Mouse (Mus musculus) stomach, embryonic 14.5 days (tissue): Measurements from ENCODE around the gene Dus4l. TPM values are rescaled to one million over a fixed set of nuclear protein-coding genes. Genes with fewer than 3 reads are reported as not detected.

Experiments
- ATAC-seq: fragments of 200-750 bp; cut with Nextera tagmentation; 2 replicates; pipeline ENCODE4 v1.8.0; 2017; ENCODE audit warnings: low read depth, moderate TSS enrichment; ENCODE audit not compliant: insufficient number of reproducible peaks, insufficient read depth, low FRiP score
- H3K27ac ChIP-seq: fragments of 300-500 bp; sonication (generic); 2 replicates; pipeline ENCODE4 v1.5.1; 2014; ENCODE audit warnings: mild to moderate bottlenecking, low read length, moderate library complexity, mixed read lengths
- H3K27me3 ChIP-seq: fragments of 300-500 bp; sonication (generic); 2 replicates; pipeline ENCODE4 v1.6.1; 2014; ENCODE audit warnings: low read length, control low read depth, mixed read lengths; ENCODE audit not compliant: control insufficient read depth, insufficient read depth
- H3K36me3 ChIP-seq: fragments of 300-500 bp; sonication (generic); 2 replicates; pipeline ENCODE4 v1.6.1; 2014; ENCODE audit warnings: mild to moderate bottlenecking, control low read depth, low read length, moderate library complexity, mixed read lengths; ENCODE audit not compliant: control insufficient read depth, insufficient read depth
- H3K4me1 ChIP-seq: fragments of 300-500 bp; sonication (generic); 2 replicates; pipeline ENCODE4 v1.6.1; 2014; ENCODE audit warnings: low read length, control low read depth, mixed read lengths; ENCODE audit not compliant: control insufficient read depth, insufficient read depth
- H3K4me2 ChIP-seq: fragments of 300-500 bp; sonication (generic); replicated peaks from 2 replicates; pipeline ENCODE4 v1.6.1; 2014; ENCODE audit warnings: low read depth, low read length, control low read depth
- H3K4me3 ChIP-seq: fragments of 300-500 bp; sonication (generic); 2 replicates; pipeline ENCODE4 v1.5.1; 2014; ENCODE audit warnings: low read depth, low read length, control low read depth
- H3K9ac ChIP-seq: fragments of 300-500 bp; sonication (generic); replicated peaks from 2 replicates; pipeline ENCODE4 v1.6.1; 2014; ENCODE audit warnings: low read depth, mild to moderate bottlenecking, control low read depth, low read length, moderate library complexity, mixed read lengths
- H3K9me3 ChIP-seq: fragments of 300-500 bp; sonication (generic); 2 replicates; pipeline ENCODE4 v1.6.1; 2016; ENCODE audit warnings: low read depth, low read length, control low read depth; ENCODE audit not compliant: control insufficient read depth
- whole genome bisulfite sequencing: fragments of 180-500 bp; shearing (Covaris S2); extraction: QIAGEN DNeasy Blood & Tissue Kit; methylation state at CpG from one replicate; pipeline ENCODE4 v1.1.7; 2014; 5-methylcytosine and 5-hydroxymethylcytosine counted together
- polyA plus RNA-seq: library from polyadenylated mRNA; unstranded; fragments of >200 nt; fragmentation: Nextera tagmentation; extraction: Ambion mirVana; gene quantifications from 2 replicates; pipeline ENCODE4 v1.2.1, GENCODE M21; 2014

The Dus4l gene
- polyA plus RNA-seq, result 10.7 and 18.3 TPM in 2 replicates

- H3K27ac ChIP-seq, result peak within 1 kb of the TSS; percentile 87
- no peaks in the 10 kb centered on the region for H3K36me3 ChIP-seq
- H3K9me3 ChIP-seq, result no peaks in the 10 kb centered on the region
- peak; percentile 97 for ATAC-seq
- peak within 1 kb of the TSS; percentile 67 for H3K4me2 ChIP-seq
- H3K9ac ChIP-seq, result peak within 1 kb of the TSS; percentile 73
- WGBS, result under 1% methylated on average over 47 of the region's 47 CpGs
- peak within 1 kb of the TSS; percentile 79 for H3K4me3 ChIP-seq
- H3K4me1 ChIP-seq, result peaks cover 8% of the 10 kb centered on the region; the same call in 1 of the 2 replicates
- no peaks in the 10 kb centered on the region for H3K27me3 ChIP-seq
Observed at GRCm38 (mm10) chr12:31654197-31654964, at the start of gene Dus4l, which contains the start of gene Cog5. TSS of gene Dus4l (minus strand) at chr12:31654826. TSS of gene Cog5 (plus strand) at chr12:31654869.

GRCm38 (mm10) chr12:31703904-31704303, 49.3 kb upstream of the Dus4l start:
- Histone ChIP-seq H3K27me3 (no peaks in the 10 kb centered on the region), H3K9ac (no peak overlapping the region), H3K36me3 (no peaks in the 10 kb centered on the region), H3K4me1 (no peaks in the 10 kb centered on the region), H3K4me2 (no peak overlapping the region), H3K27ac (no peak overlapping the region), H3K4me3 (no peak overlapping the region), H3K9me3 (no peaks in the 10 kb centered on the region)
- WGBS, result 79% methylated on average over 6 of the region's 6 CpGs
- no peak for ATAC-seq

- no peaks in the 10 kb centered on the region for H3K36me3 ChIP-seq
- H3K4me2 ChIP-seq, result no peak overlapping the region
- ATAC-seq, result no peak
- no peaks in the 10 kb centered on the region for H3K4me1 ChIP-seq
- no peak overlapping the region for H3K9ac ChIP-seq
- WGBS, result 64% methylated on average over 5 of the region's 5 CpGs
- no peaks in the 10 kb centered on the region for H3K27me3 ChIP-seq
- H3K27ac ChIP-seq, result no peak overlapping the region
- 0 out of 2 replicates have a peak, but pooled peaks cover 5% of the 10 kb centered on the region for H3K9me3 ChIP-seq
- no peak overlapping the region for H3K4me3 ChIP-seq
Observed at GRCm38 (mm10) chr12:31701411-31701810, 46.8 kb upstream of the Dus4l start.

- Histone ChIP-seq H3K9me3 (0 out of 2 replicates have a peak, but pooled peaks cover 5% of the 10 kb centered on the region), H3K4me2 (no peak overlapping the region), H3K9ac (no peak overlapping the region), H3K27ac (no peak overlapping the region), H3K4me3 (no peak overlapping the region), H3K4me1 (no peaks in the 10 kb centered on the region), H3K36me3 (no peaks in the 10 kb centered on the region), H3K27me3 (no peaks in the 10 kb centered on the region)
- ATAC-seq, result no peak
- whole genome bisulfite sequencing, result 75% methylated on average over 5 of the region's 5 CpGs
Observed at GRCm38 (mm10) chr12:31700623-31701347, 46.2 kb upstream of the Dus4l start.

GRCm38 (mm10) chr12:31693278-31693677, 38.7 kb upstream of the Dus4l start:
- H3K4me2 ChIP-seq, result no peak overlapping the region
- H3K4me3 ChIP-seq, result no peak overlapping the region
- H3K9ac ChIP-seq, result no peak overlapping the region
- ATAC-seq, result no peak
- no peaks in the 10 kb centered on the region for H3K27me3 ChIP-seq
- H3K27ac ChIP-seq, result no peak overlapping the region
- H3K36me3 ChIP-seq, result no peaks in the 10 kb centered on the region
- 83% methylated on average over 1 of the region's 1 CpGs for WGBS
- 0 out of 2 replicates have a peak, but pooled peaks cover 5% of the 10 kb centered on the region for H3K9me3 ChIP-seq
- no peaks in the 10 kb centered on the region for H3K4me1 ChIP-seq

GRCm38 (mm10) chr12:31686679-31687078, 32.1 kb upstream of the Dus4l start:
- Histone ChIP-seq H3K27me3 (no peaks in the 10 kb centered on the region), H3K4me2 (no peak overlapping the region), H3K4me1 (no peaks in the 10 kb centered on the region), H3K27ac (no peak overlapping the region), H3K36me3 (no peaks in the 10 kb centered on the region; the same call in 1 of the 2 replicates), H3K9ac (no peak overlapping the region), H3K4me3 (no peak overlapping the region), H3K9me3 (no peaks in the 10 kb centered on the region)
- WGBS, result 84% methylated on average over 3 of the region's 3 CpGs
- ATAC-seq, result no peak

GRCm38 (mm10) chr12:31667187-31667586, 12.6 kb upstream of the Dus4l start:
- Histone ChIP-seq H3K4me1 (no peaks in the 10 kb centered on the region), H3K9ac (no peak overlapping the region), H3K4me3 (no peak overlapping the region), H3K36me3 (peaks cover 16% of the 10 kb centered on the region; the same call in 1 of the 2 replicates), H3K27me3 (no peaks in the 10 kb centered on the region), H3K4me2 (no peak overlapping the region), H3K27ac (no peak overlapping the region), H3K9me3 (no peaks in the 10 kb centered on the region)
- WGBS, result 65% methylated on average over 3 of the region's 3 CpGs
- no peak for ATAC-seq

- Histone ChIP-seq H3K4me3 (no peak overlapping the region), H3K4me2 (no peak overlapping the region), H3K27me3 (no peaks in the 10 kb centered on the region), H3K9me3 (no peaks in the 10 kb centered on the region), H3K9ac (no peak overlapping the region), H3K36me3 (peaks cover 15% of the 10 kb centered on the region; the same call in 1 of the 2 replicates), H3K4me1 (no peaks in the 10 kb centered on the region), H3K27ac (no peak overlapping the region)
- whole genome bisulfite sequencing, result 83% methylated on average over 6 of the region's 6 CpGs
- ATAC-seq, result no peak
Observed at GRCm38 (mm10) chr12:31665999-31666398, 11.4 kb upstream of the Dus4l start.
